Mouse (Mus musculus): ENCODE data around the gene Bad.

The Bad gene

GRCm38 (mm10) chr19:6934195-6934977 lies 7.3 kb upstream of the Bad start, which contains the start of gene Kcnk4:
TSS of gene Kcnk4 (minus strand) at chr19:6934515.
- DNase-seq (ENCODE audit: low spot score in 2 of 2), result no peak

- peak in 1 of 2 experiments; percentile 53 for DNase-seq (ENCODE audit: low spot score in 2 of 2)
These were observed 5.4 kb upstream of the Bad start for GRCm38 (mm10) chr19:6936299-6936698.

- DNase-seq (ENCODE audit: low spot score in 2 of 2), result no peak
These were observed 3.9 kb upstream of the Bad start for GRCm38 (mm10) chr19:6937541-6938465.

- DNase-seq (ENCODE audit: low spot score in 2 of 2), result no peak
These were observed 2.3 kb upstream of the Bad start for GRCm38 (mm10) chr19:6939106-6940002.

GRCm38 (mm10) chr19:6940396-6941351 lies 987 bp upstream of the Bad start:
- no peak for DNase-seq (ENCODE audit: low spot score in 2 of 2)

- peak; percentile 85 to 87 for DNase-seq (ENCODE audit: low spot score in 2 of 2)
These were observed 609 bp downstream of the Bad start, which contains the start of gene Gpr137 for GRCm38 (mm10) chr19:6942249-6942691. TSS of gene Gpr137 (minus strand) at chr19:6942480.

GRCm38 (mm10) chr19:6942764-6943163 lies 1.1 kb downstream of the Bad start:
- no peak for DNase-seq (ENCODE audit: low spot score in 2 of 2)

GRCm38 (mm10) chr19:6943709-6944108 lies 2.0 kb downstream of the Bad start:
- DNase-seq (ENCODE audit: low spot score in 2 of 2), result no peak

GRCm38 (mm10) chr19:6947742-6948141 lies 6.1 kb downstream of the Bad start:
- DNase-seq (ENCODE audit: low spot score in 2 of 2), result no peak

GRCm38 (mm10) chr19:6948186-6948585 lies 6.5 kb downstream of the Bad start:
- DNase-seq (ENCODE audit: low spot score in 2 of 2), result no peak

GRCm38 (mm10) chr19:6949532-6949931 lies 7.9 kb downstream of the Bad start:
- no peak for DNase-seq (ENCODE audit: low spot score in 2 of 2)

- no peak for DNase-seq (ENCODE audit: low spot score in 2 of 2)
These were observed 8.3 kb downstream of the Bad start for GRCm38 (mm10) chr19:6949951-6950350.

GRCm38 (mm10) chr19:6950613-6951153 lies 9.0 kb downstream of the Bad start:
- no peak for DNase-seq (ENCODE audit: low spot score in 2 of 2)

- DNase-seq (ENCODE audit: low spot score in 2 of 2), result peak; percentile 49 to 51
These were observed 9.8 kb downstream of the Bad start for GRCm38 (mm10) chr19:6951381-6951968.

- DNase-seq (ENCODE audit: low spot score in 2 of 2), result peak in 1 of 2 experiments; percentile 30
These were observed 10.5 kb downstream of the Bad start for GRCm38 (mm10) chr19:6951994-6952711.

- no peak for DNase-seq (ENCODE audit: low spot score in 2 of 2)
These were observed 11.0 kb downstream of the Bad start for GRCm38 (mm10) chr19:6952712-6953037.

- no peak for DNase-seq (ENCODE audit: low spot score in 2 of 2)
These were observed 12.4 kb downstream of the Bad start for GRCm38 (mm10) chr19:6954046-6954445.

GRCm38 (mm10) chr19:6955424-6955823 lies 13.8 kb downstream of the Bad start:
- DNase-seq (ENCODE audit: low spot score in 2 of 2), result no peak

GRCm38 (mm10) chr19:6956461-6956860 lies 14.8 kb downstream of the Bad start:
- DNase-seq (ENCODE audit: low spot score in 2 of 2), result no peak
